In genomic region chr5:53590179-53590765, GRCm38 (mm10) we compare ENCODE assay signal across 1 mouse cellular context.
TF ChIP-seq lines count a peak whose summit lies in the region.

No protein-coding gene starts in this region.

TF ChIP-seq in CH12.LX, 34 proteins besides CTCF, POLR2A, EP300 and RAD21 (continued from another document):
- TF ChIP-seq POLR2AphosphoS2 (IDR thresholded peaks at IDR 0.05; ENCODE audit: low read depth, low read length) (no peak), ELF1 (IDR thresholded peaks at IDR 0.05; ENCODE audit: low read depth, low read length) (peak; percentile 23; the same call in 1 of the 2 replicates), CHD2 (IDR thresholded peaks at IDR 0.05; ENCODE audit: low read length) (peak; percentile 97), ZC3H11A (IDR thresholded peaks at IDR 0.05; ENCODE audit: low read depth, low read length) (no peak), KAT2A (IDR thresholded peaks at IDR 0.05; ENCODE audit: insufficient replicate concordance, low read length) (no peak)
TF ChIP-seq in CH12.LX: peak in this region for 10.
